Comparison of ENCODE assay signal across 12 mouse cellular contexts in the genomic region with DNA sequence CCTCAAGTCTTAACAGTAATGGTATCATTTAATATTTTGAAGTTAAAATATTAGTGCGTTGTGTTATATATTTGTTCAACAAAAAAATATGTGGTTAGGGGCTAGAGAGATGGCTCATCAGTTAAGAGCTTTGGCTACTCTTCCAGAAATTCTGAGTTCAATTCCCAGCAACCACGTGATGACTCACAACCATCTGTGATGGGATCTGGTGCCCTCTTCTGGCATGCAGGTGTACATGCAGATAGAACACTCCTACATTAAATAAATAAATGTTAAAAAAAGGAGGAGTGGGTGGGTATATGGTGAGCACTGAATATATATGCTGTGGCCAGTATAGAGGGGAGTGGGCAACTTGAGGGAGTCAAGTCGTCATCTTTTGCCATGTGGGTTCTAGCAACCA. TPM values are rescaled to one million over a fixed set of nuclear protein-coding genes. Genes with fewer than 3 reads are reported as not detected.
DNase-seq lines count a peak whose midpoint lies in the region; ATAC-seq and TF ChIP-seq lines count a peak whose summit lies in the region.
"Had no signal": no experiment of that assay in that cellular context is flagged by ENCODE, and none has a peak within 500 bp of the region (broad histone marks: within the 10 kb centered on the region; RNA-seq: fewer than 3 reads in every experiment).

No protein-coding gene starts in this region.

- peaks cover 19% of the 10 kb centered on the region for H3K36me3 ChIP-seq in embryonic facial prominence, embryonic 11.5 days (replicated peaks; ENCODE audit: control insufficient read depth, insufficient read depth, low read depth, low read length)
- H3K36me3 ChIP-seq in embryonic facial prominence, embryonic 10.5 days (replicated peaks): peaks cover 94% of the 10 kb centered on the region
- H3K36me3 ChIP-seq in lung, postnatal 0 days (ENCODE audit: insufficient read depth, low read length): peaks cover 28% of the 10 kb centered on the region; the same call in 1 of the 2 replicates
- peaks cover 21% of the 10 kb centered on the region for H3K36me3 ChIP-seq in stomach, postnatal 0 days (ENCODE audit: control insufficient read depth, insufficient read depth, low read length)

- peak; percentile 9 for DNase-seq in embryonic facial prominence, embryonic 11.5 days (ENCODE audit: low spot score)
- no peak for DNase-seq in embryonic facial prominence, embryonic 10.5 days (ENCODE audit: low spot score)
- no peak for DNase-seq in lung, postnatal 0 days (ENCODE audit: low spot score)
- DNase-seq in lung, adult 2 months: no peak
- no peak for DNase-seq in stomach, postnatal 0 days (ENCODE audit: low spot score)
- DNase-seq in yolk sac, embryonic 10.5 days (ENCODE audit: low spot score): no peak
- no peak for DNase-seq in left cerebral cortex, adult 8-10 months (ENCODE audit: low spot score in 2 of 2)
- DNase-seq: kidney, adult 11 months; left cerebral cortex, postnatal 4 days had no signal

- H3K4me3 ChIP-seq in embryonic facial prominence, embryonic 11.5 days (ENCODE audit: low read depth, low read length): no peak overlapping the region
- no peak overlapping the region for H3K4me3 ChIP-seq in embryonic facial prominence, embryonic 10.5 days
- H3K4me3 ChIP-seq in lung, postnatal 0 days (ENCODE audit: low read depth, low read length): no peak overlapping the region
- H3K4me3 ChIP-seq in lung, adult 2 months (replicated peaks; ENCODE audit: extremely low read depth, low read depth, low read length): no peak overlapping the region
- H3K4me3 ChIP-seq in bone marrow, adult 2 months (replicated peaks; ENCODE audit: control insufficient read depth, low read depth, low read length): no peak overlapping the region
- H3K4me3 ChIP-seq in stomach, postnatal 0 days (ENCODE audit: low read depth, low read length): no peak overlapping the region
- H3K4me3 ChIP-seq: heart, embryonic 13.5 days had no signal

- H3K27ac ChIP-seq in embryonic facial prominence, embryonic 11.5 days (replicated peaks; ENCODE audit: low read depth, low read length): no peak overlapping the region
- H3K27ac ChIP-seq in embryonic facial prominence, embryonic 10.5 days (replicated peaks): no peak overlapping the region
- no peak overlapping the region for H3K27ac ChIP-seq in lung, postnatal 0 days (ENCODE audit: low read length)
- no peak overlapping the region for H3K27ac ChIP-seq in bone marrow, adult 2 months (ENCODE audit: control insufficient read depth, insufficient read depth, low read depth, low read length, poor library complexity)
- H3K27ac ChIP-seq in stomach, postnatal 0 days (replicated peaks): no peak overlapping the region
- H3K27ac ChIP-seq: heart, embryonic 13.5 days; macrophage had no signal

- no peak overlapping the region for H3K9ac ChIP-seq in embryonic facial prominence, embryonic 11.5 days (replicated peaks; ENCODE audit: low read length)
- H3K9ac ChIP-seq in lung, postnatal 0 days (replicated peaks; ENCODE audit: low read depth): no peak overlapping the region
- H3K9ac ChIP-seq in stomach, postnatal 0 days (ENCODE audit: low read length): no peak overlapping the region
- H3K9ac ChIP-seq: heart, embryonic 13.5 days had no signal

- H3K4me2 ChIP-seq in embryonic facial prominence, embryonic 11.5 days (ENCODE audit: low read depth, low read length): no peak overlapping the region
- H3K4me2 ChIP-seq in lung, postnatal 0 days (replicated peaks; ENCODE audit: low read depth, low read length): no peak overlapping the region
- H3K4me2 ChIP-seq in stomach, postnatal 0 days (replicated peaks; ENCODE audit: low read depth): no peak overlapping the region
- H3K4me2 ChIP-seq: heart, embryonic 13.5 days had no signal

- H3K27me3 ChIP-seq in embryonic facial prominence, embryonic 11.5 days (ENCODE audit: control insufficient read depth, insufficient read depth, low read length): no peaks in the 10 kb centered on the region
- H3K27me3 ChIP-seq in embryonic facial prominence, embryonic 10.5 days (replicated peaks; ENCODE audit: low read depth, poor library complexity, severe bottlenecking): no peaks in the 10 kb centered on the region
- H3K27me3 ChIP-seq in lung, postnatal 0 days (replicated peaks; ENCODE audit: insufficient read depth, low read length): no peaks in the 10 kb centered on the region
- no peaks in the 10 kb centered on the region for H3K27me3 ChIP-seq in stomach, postnatal 0 days (ENCODE audit: control insufficient read depth, insufficient read depth, low read length)
- H3K27me3 ChIP-seq: heart, embryonic 13.5 days had no signal

- H3K4me1 ChIP-seq in embryonic facial prominence, embryonic 11.5 days (ENCODE audit: control insufficient read depth, insufficient read depth, low read length): no peaks in the 10 kb centered on the region
- H3K4me1 ChIP-seq in embryonic facial prominence, embryonic 10.5 days: peaks cover 4% of the 10 kb centered on the region; the same call in 1 of the 2 replicates
- no peaks in the 10 kb centered on the region; the same call in 1 of the 2 replicates for H3K4me1 ChIP-seq in lung, postnatal 0 days (ENCODE audit: insufficient read depth, low read depth, low read length)
- H3K4me1 ChIP-seq in lung, adult 2 months (ENCODE audit: control insufficient read depth, insufficient read depth, low read length): peaks cover 3% of the 10 kb centered on the region
- H3K4me1 ChIP-seq in bone marrow, adult 2 months (ENCODE audit: control insufficient read depth, insufficient read depth, low read length): no peaks in the 10 kb centered on the region
- no peaks in the 10 kb centered on the region for H3K4me1 ChIP-seq in stomach, postnatal 0 days (replicated peaks; ENCODE audit: control insufficient read depth, insufficient read depth)

- no peaks in the 10 kb centered on the region for H3K9me3 ChIP-seq in embryonic facial prominence, embryonic 11.5 days (replicated peaks; ENCODE audit: control insufficient read depth, low read length)
- H3K9me3 ChIP-seq in embryonic facial prominence, embryonic 10.5 days: no peaks in the 10 kb centered on the region
- no peaks in the 10 kb centered on the region for H3K9me3 ChIP-seq in lung, postnatal 0 days (ENCODE audit: low read length)
- H3K9me3 ChIP-seq in stomach, postnatal 0 days (ENCODE audit: control insufficient read depth, low read length): no peaks in the 10 kb centered on the region
- H3K9me3 ChIP-seq: heart, embryonic 13.5 days had no signal

- no peak for TF ChIP-seq EP300 in lung, postnatal 0 days (IDR thresholded peaks at IDR 0.05)
- no peak for TF ChIP-seq EP300 in stomach, postnatal 0 days (optimal IDR thresholded peaks at IDR 0.05)

- WGBS in embryonic facial prominence, embryonic 11.5 days: 72% methylated on average over 3 of the region's 3 CpGs
- 80% methylated on average over 3 of the region's 3 CpGs for WGBS in embryonic facial prominence, embryonic 10.5 days
- WGBS in lung, postnatal 0 days: 84% methylated on average over 3 of the region's 3 CpGs
- 76% methylated on average over 3 of the region's 3 CpGs for WGBS in lung, adult 2 months
- WGBS in bone marrow, adult 2 months: 77% methylated on average over 3 of the region's 3 CpGs
- WGBS in stomach, postnatal 0 days: 72% methylated on average over 3 of the region's 3 CpGs

- TF ChIP-seq POLR2A in lung, adult 2 months (IDR thresholded peaks at IDR 0.05; ENCODE audit: borderline replicate concordance, extremely low read depth, low read depth, low read length): no peak
- TF ChIP-seq POLR2A in bone marrow, adult 2 months (IDR thresholded peaks at IDR 0.05; ENCODE audit: borderline replicate concordance, control insufficient read depth, low read depth, low read length): no peak

- ATAC-seq in embryonic facial prominence, embryonic 11.5 days (replicated peaks; ENCODE audit: insufficient number of reproducible peaks, low FRiP score, low TSS enrichment, low read depth): no peak
- no peak for ATAC-seq in lung, postnatal 0 days
- ATAC-seq in stomach, postnatal 0 days (ENCODE audit: low FRiP score, low TSS enrichment): 0 out of 2 replicates have a peak, but pooled peaks have one; percentile 21

- TF ChIP-seq CTCF in lung, postnatal 0 days (IDR thresholded peaks at IDR 0.05): peak; percentile 55
- TF ChIP-seq CTCF in lung, adult 2 months (IDR thresholded peaks at IDR 0.05; ENCODE audit: insufficient read depth, low read length): no peak
- TF ChIP-seq CTCF in bone marrow, adult 2 months (IDR thresholded peaks at IDR 0.05; ENCODE audit: control insufficient read depth, insufficient read depth, low read length): peak; percentile 30; the same call in 1 of the 2 replicates
- TF ChIP-seq CTCF in stomach, postnatal 0 days (IDR thresholded peaks at IDR 0.05; ENCODE audit: low read depth): peak; percentile 61

RNA-seq across cellular contexts. Expression of gene Gnl3, which starts 6.8 kb away (rescaled TPM):
- 113 and 129 TPM in 2 replicates for polyA plus RNA-seq in embryonic facial prominence, embryonic 11.5 days (2014; fragmentation: Nextera tagmentation; extraction: Ambion mirVana)
- 149 and 151 TPM in 2 replicates for polyA plus RNA-seq in embryonic facial prominence, embryonic 10.5 days (2016; fragmentation: Nextera tagmentation; extraction: Ambion mirVana)
- 29.5 and 31.9 TPM in 2 replicates for polyA plus RNA-seq in lung, postnatal 0 days (2015; fragmentation: Nextera tagmentation; extraction: Ambion mirVana)
- 7.9 and 13.2 TPM in 2 replicates for polyA plus RNA-seq in lung, adult 2 months (2012; rRNA removed)
- polyA plus RNA-seq in bone marrow, adult 2 months (2011; ENCODE audit: insufficient read depth, insufficient read length, low replicate concordance, missing spikeins): 56.0 and 119 TPM in 2 replicates
- 58.0 and 70.7 TPM in 2 replicates for polyA plus RNA-seq in stomach, postnatal 0 days (2015; fragmentation: Nextera tagmentation; extraction: Ambion mirVana)
- 10 to 100 TPM; 43.5 to 58.8 (median 49.6) TPM for total RNA-seq in left cerebral cortex, adult 8-10 months (2022)

RNA-seq across cellular contexts. Expression of gene Pbrm1, which starts 6.8 kb away (rescaled TPM):
- polyA plus RNA-seq in embryonic facial prominence, embryonic 11.5 days (2014; fragmentation: Nextera tagmentation; extraction: Ambion mirVana): 123 and 125 TPM in 2 replicates
- 153 and 163 TPM in 2 replicates for polyA plus RNA-seq in embryonic facial prominence, embryonic 10.5 days (2016; fragmentation: Nextera tagmentation; extraction: Ambion mirVana)
- 59.8 and 73.1 TPM in 2 replicates for polyA plus RNA-seq in lung, postnatal 0 days (2015; fragmentation: Nextera tagmentation; extraction: Ambion mirVana)
- polyA plus RNA-seq in lung, adult 2 months (2012; rRNA removed): 12.8 and 14.7 TPM in 2 replicates
- 31.8 and 46.8 TPM in 2 replicates for polyA plus RNA-seq in bone marrow, adult 2 months (2011; ENCODE audit: insufficient read depth, insufficient read length, low replicate concordance, missing spikeins)
- polyA plus RNA-seq in stomach, postnatal 0 days (2015; fragmentation: Nextera tagmentation; extraction: Ambion mirVana): 47.8 and 47.9 TPM in 2 replicates
- 10 to 100 TPM; 51.1 to 56.1 (median 52.0) TPM for total RNA-seq in left cerebral cortex, adult 8-10 months (2022)

RNA-seq across cellular contexts. Expression of gene Spcs1, which starts 24.3 kb away (rescaled TPM):
- 293 and 321 TPM in 2 replicates for polyA plus RNA-seq in embryonic facial prominence, embryonic 11.5 days (2014; fragmentation: Nextera tagmentation; extraction: Ambion mirVana)
- 255 and 262 TPM in 2 replicates for polyA plus RNA-seq in embryonic facial prominence, embryonic 10.5 days (2016; fragmentation: Nextera tagmentation; extraction: Ambion mirVana)
- 467 and 493 TPM in 2 replicates for polyA plus RNA-seq in lung, postnatal 0 days (2015; fragmentation: Nextera tagmentation; extraction: Ambion mirVana)
- polyA plus RNA-seq in lung, adult 2 months (2012; rRNA removed): 92.6 and 173 TPM in 2 replicates
- 59.6 and 85.6 TPM in 2 replicates for polyA plus RNA-seq in bone marrow, adult 2 months (2011; ENCODE audit: insufficient read depth, insufficient read length, low replicate concordance, missing spikeins)
- polyA plus RNA-seq in stomach, postnatal 0 days (2015; fragmentation: Nextera tagmentation; extraction: Ambion mirVana): 508 and 513 TPM in 2 replicates
- 100 to 1,000 TPM; 166 to 179 (median 173) TPM for total RNA-seq in left cerebral cortex, adult 8-10 months (2022)

RNA-seq across cellular contexts. Expression of gene Glt8d1, which starts 24.6 kb away (rescaled TPM):
- polyA plus RNA-seq in embryonic facial prominence, embryonic 11.5 days (2014; fragmentation: Nextera tagmentation; extraction: Ambion mirVana): 59.4 and 59.8 TPM in 2 replicates
- 37.0 and 40.2 TPM in 2 replicates for polyA plus RNA-seq in embryonic facial prominence, embryonic 10.5 days (2016; fragmentation: Nextera tagmentation; extraction: Ambion mirVana)
- polyA plus RNA-seq in lung, postnatal 0 days (2015; fragmentation: Nextera tagmentation; extraction: Ambion mirVana): 42.4 and 48.9 TPM in 2 replicates
- 17.2 and 21.6 TPM in 2 replicates for polyA plus RNA-seq in lung, adult 2 months (2012; rRNA removed)
- polyA plus RNA-seq in bone marrow, adult 2 months (2011; ENCODE audit: insufficient read depth, insufficient read length, low replicate concordance, missing spikeins): 24.8 and 38.7 TPM in 2 replicates
- 28.2 and 29.7 TPM in 2 replicates for polyA plus RNA-seq in stomach, postnatal 0 days (2015; fragmentation: Nextera tagmentation; extraction: Ambion mirVana)
- 10 to 100 TPM; 30.9 to 38.6 (median 32.5) TPM for total RNA-seq in left cerebral cortex, adult 8-10 months (2022)
